Mouse (Mus musculus) left cerebral cortex, adult 9 months (tissue): ENCODE measurements around the gene Tmem220.

Experiments
- DNase-seq, 2 experiments: peaks; one replicate each; pipeline ENCODE4 v3.0.0; 2022; ENCODE audit warnings: low spot score in 2 of 2

Tmem220 gene

GRCm38 (mm10) chr11:67054754-67055365, 29.9 kb downstream of the Tmem220 start:
- no peak for DNase-seq

GRCm38 (mm10) chr11:67061311-67061710, 36.4 kb downstream of the Tmem220 start:
- DNase-seq = no peak

GRCm38 (mm10) chr11:67062726-67063125, 37.8 kb downstream of the Tmem220 start:
- peak in 1 of 2 experiments; percentile 25 for DNase-seq

GRCm38 (mm10) chr11:67067741-67068140, 42.8 kb downstream of the Tmem220 start:
- DNase-seq = no peak

GRCm38 (mm10) chr11:67072615-67073130, 47.7 kb downstream of the Tmem220 start:
- DNase-seq = no peak

GRCm38 (mm10) chr11:67075036-67075435, 50.1 kb downstream of the Tmem220 start:
- no peak for DNase-seq

GRCm38 (mm10) chr11:67076781-67077180, 51.8 kb downstream of the Tmem220 start:
- no peak for DNase-seq

- no peak for DNase-seq
Observed at GRCm38 (mm10) chr11:67077435-67077834, 52.5 kb downstream of the Tmem220 start.

GRCm38 (mm10) chr11:67078000-67078399, 53.0 kb downstream of the Tmem220 start, which contains the start of gene Myh3:
Gene Myh3 (plus strand): TSS chr11:67078300.
- no peak for DNase-seq

GRCm38 (mm10) chr11:67078888-67079287, 53.9 kb downstream of the Tmem220 start:
- DNase-seq = no peak

GRCm38 (mm10) chr11:67079740-67080139, 54.8 kb downstream of the Tmem220 start:
- no peak for DNase-seq

GRCm38 (mm10) chr11:67080168-67080567, 55.2 kb downstream of the Tmem220 start:
- peak in 1 of 2 experiments; percentile 62 for DNase-seq

- no peak for DNase-seq
Observed at GRCm38 (mm10) chr11:67081125-67081649, 56.2 kb downstream of the Tmem220 start.

- DNase-seq = no peak
Observed at GRCm38 (mm10) chr11:67082188-67082587, 57.2 kb downstream of the Tmem220 start.

GRCm38 (mm10) chr11:67082793-67083192, 57.8 kb downstream of the Tmem220 start:
- no peak for DNase-seq

- DNase-seq = no peak
Observed at GRCm38 (mm10) chr11:67083239-67083638, 58.3 kb downstream of the Tmem220 start.

- DNase-seq = no peak
Observed at GRCm38 (mm10) chr11:67083712-67084340, 58.9 kb downstream of the Tmem220 start.
